Mouse (Mus musculus) bone marrow macrophage, adult 2 months (primary cell): Measurements from ENCODE around the gene Reln.

Experiments
- CTCF ChIP-seq: IDR thresholded peaks from 2 replicates; pipeline ENCODE4 v1.5.1; 2012; ENCODE audit warnings: low read depth, mild to moderate bottlenecking, low read length, moderate library complexity
- POLR2A ChIP-seq: IDR thresholded peaks from 2 replicates; pipeline ENCODE4 v1.6.1; 2012; ENCODE audit warnings: mild to moderate bottlenecking, low read depth, low read length, borderline replicate concordance

DNA sequence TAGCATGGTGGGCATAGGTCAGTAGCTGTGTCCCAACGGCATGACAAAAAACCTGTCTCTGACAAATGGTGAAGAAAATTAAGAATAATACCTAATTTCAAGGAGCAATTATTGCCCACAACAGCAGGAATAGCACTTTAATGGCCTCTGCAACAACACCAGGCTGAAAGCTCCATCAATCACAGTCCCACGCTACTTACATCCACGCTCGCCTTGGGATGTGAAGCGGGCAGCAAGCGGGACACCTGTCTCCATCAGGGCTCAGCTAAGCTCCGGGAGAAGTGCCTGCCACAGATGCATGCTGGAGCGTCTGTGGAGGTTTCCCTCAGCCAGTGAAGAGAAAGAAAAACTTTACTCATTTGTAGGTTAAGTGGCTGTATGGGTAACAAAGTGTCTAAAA, 309.3 kb downstream of the Reln start:
- no peak for TF ChIP-seq POLR2A
- no peak for TF ChIP-seq CTCF
